Mouse (Mus musculus) embryo, embryonic 10 days (tissue): ENCODE measurements at regions not wholly inside any gene's neighbourhood (a gene's known extent, or its start where the extent isn't known, plus 50 kb on each side); places are given as distances from the start of the nearest gene placed in this dataset.
"Not testable (repeated sequence)": the region's sequence is repeated elsewhere in the genome, so short reads cannot be mapped to it uniquely, and the experiment has no call there.

Experiments used
- DNase-seq: peaks from one replicate; pipeline ENCODE4 v3.0.0-alpha.2; 2015; ENCODE audit warnings: low spot score

DNA sequence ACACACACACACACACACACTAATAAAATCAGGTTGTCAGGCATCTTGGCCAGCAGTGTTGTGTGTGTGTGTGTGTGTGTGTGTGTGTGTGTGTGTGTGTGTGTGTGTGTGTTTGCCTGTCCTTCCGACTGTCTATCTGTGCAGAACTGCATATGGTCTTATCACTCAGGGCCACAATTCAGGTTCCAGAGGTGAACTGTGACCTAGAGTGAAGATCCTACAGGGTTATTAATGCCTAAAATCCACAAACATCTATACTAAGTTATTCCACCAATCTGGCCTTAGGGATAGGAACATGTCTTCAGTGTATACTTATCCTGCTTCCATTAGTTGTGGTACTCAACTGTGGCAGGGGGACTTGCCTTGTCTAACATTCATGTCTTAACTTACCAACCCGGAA lies 96.7 kb downstream of the Zfp369 start:
- not testable (repeated sequence) for DNase-seq

DNA sequence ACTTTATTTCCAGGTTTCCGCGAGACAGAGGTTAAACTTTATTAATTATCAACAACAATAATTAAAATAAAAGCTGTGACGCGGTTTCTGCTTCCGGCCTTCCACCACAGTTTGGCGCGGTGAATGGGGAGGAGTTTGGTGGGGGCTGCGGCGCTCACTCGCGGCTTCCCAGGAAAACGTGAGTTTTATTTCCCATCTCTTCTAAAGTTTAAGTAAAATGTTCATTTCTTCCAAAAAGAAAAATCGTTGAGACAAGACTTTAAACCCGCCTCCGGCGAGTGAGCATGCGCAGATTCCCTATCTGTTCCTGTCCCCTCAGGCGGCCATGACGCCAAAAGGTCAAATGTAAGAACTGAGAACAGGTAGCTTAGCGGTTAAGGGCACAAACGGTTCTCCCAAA lies 100.8 kb downstream of the Zfp369 start:
- not testable (repeated sequence) for DNase-seq

DNA sequence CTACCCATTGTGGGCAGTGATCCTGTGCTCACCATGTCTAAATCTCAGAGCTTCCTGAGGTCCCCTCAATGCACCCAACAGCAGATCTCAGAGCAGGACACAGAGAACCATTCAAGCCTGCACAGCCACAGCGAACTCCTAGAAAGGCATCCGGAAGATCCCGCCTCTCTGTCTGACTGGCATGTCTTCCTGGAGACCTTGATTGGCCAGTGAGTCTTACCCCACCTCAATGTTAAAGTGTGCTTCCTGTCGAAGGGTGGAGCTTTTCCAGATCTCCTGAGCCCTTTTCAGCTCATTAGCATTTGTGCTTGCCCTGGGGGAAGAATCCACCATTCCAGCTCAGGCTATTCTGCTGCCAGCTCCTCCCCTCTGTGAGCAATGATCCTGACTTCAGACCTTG lies 97.5 kb upstream of the Gm10139 start:
- not testable (repeated sequence) for DNase-seq

DNA sequence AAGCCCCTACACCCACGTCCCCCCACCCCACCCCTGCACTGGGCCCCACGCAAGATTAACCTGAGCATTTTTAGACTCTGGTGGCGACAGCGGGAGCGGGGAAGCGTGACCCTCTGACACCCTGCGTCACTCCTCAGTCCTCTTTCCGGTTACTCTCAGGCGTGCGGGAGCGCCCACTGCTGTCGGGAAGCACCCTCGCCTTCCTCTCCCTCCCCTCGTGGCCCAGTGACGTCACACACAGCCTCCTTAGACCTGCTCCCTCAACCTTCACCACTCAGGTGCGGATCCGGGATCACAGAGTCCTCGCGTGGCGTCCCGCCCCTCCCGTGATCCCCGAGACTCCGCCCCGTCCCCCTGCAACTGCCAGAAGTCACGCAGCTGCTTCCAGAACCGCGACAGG lies 92.3 kb upstream of the Gm10139 start:
- DNase-seq, result peak; percentile 5
